Comparison of ENCODE assay signal across 9 mouse cellular contexts in genomic region chr8:127190350-127190749, GRCm38 (mm10).
DNase-seq lines count a peak whose midpoint lies in the region; ATAC-seq lines count a peak whose summit lies in the region.
"Had no signal": no experiment of that assay in that cellular context is flagged by ENCODE, and none has a peak within 500 bp of the region (broad histone marks: within the 10 kb centered on the region; RNA-seq: fewer than 3 reads in every experiment).

No protein-coding gene starts in this region.

- no peaks in the 10 kb centered on the region for H3K27me3 ChIP-seq in hindbrain, embryonic 10.5 days (ENCODE audit: insufficient read depth, poor library complexity, severe bottlenecking)
- no peaks in the 10 kb centered on the region for H3K27me3 ChIP-seq in hindbrain, embryonic 12.5 days
- no peaks in the 10 kb centered on the region for H3K27me3 ChIP-seq in hindbrain, embryonic 14.5 days (ENCODE audit: control insufficient read depth, insufficient read depth, low read length)
- H3K27me3 ChIP-seq: liver, embryonic 13.5 days had no signal

- H3K4me2 ChIP-seq in hindbrain, embryonic 12.5 days (replicated peaks) = no peak overlapping the region
- no peak overlapping the region for H3K4me2 ChIP-seq in hindbrain, embryonic 14.5 days (replicated peaks)
- H3K4me2 ChIP-seq: liver, embryonic 13.5 days had no signal

- no peak overlapping the region for H3K4me3 ChIP-seq in hindbrain, embryonic 10.5 days
- H3K4me3 ChIP-seq in hindbrain, embryonic 12.5 days = no peak overlapping the region
- H3K4me3 ChIP-seq in hindbrain, embryonic 14.5 days (replicated peaks; ENCODE audit: low read length) = no peak overlapping the region
- H3K4me3 ChIP-seq: liver, embryonic 13.5 days had no signal

- H3K4me1 ChIP-seq in hindbrain, embryonic 10.5 days (replicated peaks) = peaks cover 46% of the 10 kb centered on the region
- H3K4me1 ChIP-seq in hindbrain, embryonic 12.5 days = peaks cover 30% of the 10 kb centered on the region
- peaks cover 46% of the 10 kb centered on the region for H3K4me1 ChIP-seq in hindbrain, embryonic 14.5 days (replicated peaks; ENCODE audit: control insufficient read depth, insufficient read depth, low read length)

- DNase-seq in hindbrain, embryonic 10.5 days (ENCODE audit: low spot score) = peak; percentile 43
- DNase-seq in adipocyte (ENCODE audit: low spot score) = peak; percentile 34
- DNase-seq in embryo, embryonic 10 days (ENCODE audit: low spot score) = peak; percentile 72
- peak; percentile 87 for DNase-seq in hindbrain, embryonic 14.5 days (ENCODE audit: low spot score)
- DNase-seq in left cerebral cortex, postnatal 14 days (ENCODE audit: low spot score in 2 of 2) = peak; percentile 78 to 81
- DNase-seq in naive thymus-derived CD4-positive, alpha-beta T cell, adult 2 months (ENCODE audit: low read depth) = peak; percentile 43
- DNase-seq in urinary bladder, postnatal 36 days (ENCODE audit: low spot score in 2 of 2) = peak; percentile 23 to 29
- DNase-seq: liver, embryonic 13.5 days had no signal

- intact Hi-C loops in left cerebral cortex, postnatal 14 days (cut with DNase I) = loop anchor here (2.0 to 10.0 kb wide), 5 partner anchors 234 to 1362 kb away; no protein-coding TSS in a partner anchor

- 58% methylated on average over 7 of the region's 7 CpGs for WGBS in hindbrain, embryonic 10.5 days
- 54% methylated on average over 7 of the region's 7 CpGs for WGBS in hindbrain, embryonic 12.5 days
- WGBS in hindbrain, embryonic 14.5 days = 34% methylated on average over 7 of the region's 7 CpGs

- H3K36me3 ChIP-seq in hindbrain, embryonic 10.5 days = no peaks in the 10 kb centered on the region
- H3K36me3 ChIP-seq in hindbrain, embryonic 12.5 days = no peaks in the 10 kb centered on the region
- H3K36me3 ChIP-seq in hindbrain, embryonic 14.5 days (replicated peaks; ENCODE audit: control insufficient read depth, insufficient read depth) = no peaks in the 10 kb centered on the region
- H3K36me3 ChIP-seq: liver, embryonic 13.5 days had no signal

- H3K9me3 ChIP-seq in hindbrain, embryonic 10.5 days = no peaks in the 10 kb centered on the region
- no peaks in the 10 kb centered on the region for H3K9me3 ChIP-seq in hindbrain, embryonic 12.5 days (replicated peaks)
- H3K9me3 ChIP-seq in hindbrain, embryonic 14.5 days (ENCODE audit: control insufficient read depth, low read length) = no peaks in the 10 kb centered on the region
- H3K9me3 ChIP-seq: liver, embryonic 13.5 days had no signal

- H3K27ac ChIP-seq in hindbrain, embryonic 10.5 days = no peak overlapping the region
- H3K27ac ChIP-seq in hindbrain, embryonic 12.5 days = no peak overlapping the region
- H3K27ac ChIP-seq in hindbrain, embryonic 14.5 days = no peak overlapping the region
- H3K27ac ChIP-seq: liver, embryonic 13.5 days had no signal

- no peak; the same call in 1 of the 2 replicates for ATAC-seq in hindbrain, embryonic 12.5 days (ENCODE audit: low FRiP score)
- ATAC-seq in hindbrain, embryonic 14.5 days (ENCODE audit: low FRiP score) = no peak

- H3K9ac ChIP-seq in hindbrain, embryonic 12.5 days = no peak overlapping the region
- H3K9ac ChIP-seq in hindbrain, embryonic 14.5 days = peak overlapping the region; percentile 40
- H3K9ac ChIP-seq: liver, embryonic 13.5 days had no signal

Comparison
In these comparisons a context has a peak if more than half of its experiments do, and no peak if none do; other contexts are left out.
1. DNase-seq: peak in every context shown above with its lines; median percentile 87 in hindbrain, embryonic 14.5 days; 80 in left cerebral cortex, postnatal 14 days; 72 in embryo, embryonic 10 days; 43 in hindbrain, embryonic 10.5 days; 43 in naive thymus-derived CD4-positive, alpha-beta T cell, adult 2 months; 34 in adipocyte; 26 in urinary bladder, postnatal 36 days.